ENCODE assay signal across 15 mouse cellular contexts in the genomic region with DNA sequence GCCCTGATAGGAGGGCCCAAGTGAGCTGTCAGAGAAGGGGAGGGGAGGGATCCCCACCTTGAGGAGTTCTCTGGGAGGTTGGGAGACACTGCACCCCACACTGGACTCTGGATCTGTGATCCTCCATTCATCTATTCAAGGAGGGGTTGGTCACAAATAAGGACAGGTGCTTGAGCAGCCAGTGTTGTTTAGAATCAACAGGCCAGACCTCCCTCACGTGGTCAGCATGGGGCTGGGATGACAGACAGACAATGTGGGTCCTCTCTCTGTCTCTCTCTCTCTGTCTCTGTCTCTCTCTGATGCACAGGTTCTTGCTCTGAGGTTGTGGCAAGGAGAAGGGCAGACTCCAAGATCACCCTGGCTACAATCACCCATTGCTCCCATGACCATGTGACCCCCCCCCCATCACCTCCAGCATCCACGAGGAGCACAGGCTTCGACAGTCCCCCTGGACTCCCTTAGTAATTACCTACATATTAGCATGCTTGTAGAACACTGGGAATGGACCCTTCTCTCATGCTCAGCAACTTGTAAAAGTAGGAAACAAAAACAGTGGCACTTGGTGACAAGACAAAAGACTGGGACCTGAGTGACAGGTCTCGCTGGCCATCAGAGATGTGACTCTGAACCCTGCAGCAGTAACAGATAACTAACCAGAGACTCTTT.
DNase-seq lines count a peak whose midpoint lies in the region; ATAC-seq and TF ChIP-seq lines count a peak whose summit lies in the region.
"Had no signal": no experiment of that assay in that cellular context is flagged by ENCODE, and none has a peak within 500 bp of the region (broad histone marks: within the 10 kb centered on the region; RNA-seq: fewer than 3 reads in every experiment).

No protein-coding gene starts in this region.

- no peak for DNase-seq in ES-E14 (ENCODE audit: low read depth, low spot score)
- no peak for DNase-seq in frontal cortex, adult 2 months (ENCODE audit: extremely low spot score in 1 of 2, low spot score in 1 of 2)
- no peak for DNase-seq in layer of hippocampus, adult 9-10 months (ENCODE audit: low spot score)
- no peak for DNase-seq in spleen, postnatal 10 days (ENCODE audit: low spot score in 2 of 2)
- DNase-seq: cerebellum, adult 11-12 months; heart, postnatal 36 days; kidney, adult 18-20 months; kidney, postnatal 36 days; liver, postnatal 0 days had no signal

- H3K9ac ChIP-seq in ES-E14 (ENCODE audit: insufficient read depth, low read depth, low read length, poor library complexity, severe bottlenecking), result no peak overlapping the region
- H3K9ac ChIP-seq in embryonic facial prominence, embryonic 12.5 days, result no peak overlapping the region
- H3K9ac ChIP-seq in hindbrain, embryonic 15.5 days, result peak overlapping the region; percentile 25; the same call in 1 of the 2 replicates
- H3K9ac ChIP-seq in midbrain, embryonic 16.5 days (ENCODE audit: low read depth, low read length), result peak overlapping the region; percentile 57; the same call in 1 of the 2 replicates
- no peak overlapping the region for H3K9ac ChIP-seq in kidney, embryonic 14.5 days (ENCODE audit: low read depth, low read length)
- H3K9ac ChIP-seq: liver, postnatal 0 days had no signal

- in situ Hi-C loops in ES-E14 (cut with MboI; ENCODE audit: low sequenced_read_pairs in 2 of 2, unreplicated experiment in 2 of 2), result no loop called here

- H3K27ac ChIP-seq in ES-E14 (ENCODE audit: insufficient read depth, low read depth, low read length, poor library complexity, severe bottlenecking), result peak overlapping the region; percentile 37; the same call in 1 of the 2 replicates
- peak overlapping the region; percentile 65 for H3K27ac ChIP-seq in embryonic facial prominence, embryonic 12.5 days
- peak overlapping the region; percentile 79 for H3K27ac ChIP-seq in hindbrain, embryonic 15.5 days (replicated peaks)
- H3K27ac ChIP-seq in midbrain, embryonic 16.5 days (ENCODE audit: low read length), result peak overlapping the region; percentile 82
- H3K27ac ChIP-seq in kidney, embryonic 14.5 days (ENCODE audit: low read depth, low read length), result no peak overlapping the region

- 28% methylated on average over 4 of the region's 4 CpGs for WGBS in embryonic facial prominence, embryonic 12.5 days
- WGBS in hindbrain, embryonic 15.5 days, result 18% methylated on average over 4 of the region's 4 CpGs
- whole genome bisulfite sequencing in midbrain, embryonic 16.5 days, result 8% methylated on average over 4 of the region's 4 CpGs
- WGBS in kidney, embryonic 14.5 days, result 47% methylated on average over 4 of the region's 4 CpGs

- no peak overlapping the region for H3K4me2 ChIP-seq in embryonic facial prominence, embryonic 12.5 days (replicated peaks)
- H3K4me2 ChIP-seq in hindbrain, embryonic 15.5 days, result 0 out of 2 replicates have a peak overlapping the region, but pooled peaks have one; percentile 32
- H3K4me2 ChIP-seq in midbrain, embryonic 16.5 days (ENCODE audit: low read length), result peak overlapping the region; percentile 12; the same call in 1 of the 2 replicates
- no peak overlapping the region for H3K4me2 ChIP-seq in kidney, embryonic 14.5 days (replicated peaks; ENCODE audit: low read depth, low read length)
- H3K4me2 ChIP-seq: heart, embryonic 11.5 days had no signal

- no peaks in the 10 kb centered on the region for H3K36me3 ChIP-seq in ES-E14 (ENCODE audit: control insufficient read depth, insufficient read depth, low read length, poor library complexity, severe bottlenecking)
- no peaks in the 10 kb centered on the region for H3K36me3 ChIP-seq in embryonic facial prominence, embryonic 12.5 days
- H3K36me3 ChIP-seq in hindbrain, embryonic 15.5 days, result no peaks in the 10 kb centered on the region
- H3K36me3 ChIP-seq in midbrain, embryonic 16.5 days (ENCODE audit: control insufficient read depth, insufficient read depth, low read length), result no peaks in the 10 kb centered on the region
- no peaks in the 10 kb centered on the region for H3K36me3 ChIP-seq in kidney, embryonic 14.5 days (ENCODE audit: control insufficient read depth, insufficient read depth, low read length)

- no peaks in the 10 kb centered on the region for H3K9me3 ChIP-seq in ES-E14 (ENCODE audit: control insufficient read depth, insufficient read depth, low read depth, low read length)
- no peaks in the 10 kb centered on the region for H3K9me3 ChIP-seq in embryonic facial prominence, embryonic 12.5 days
- no peaks in the 10 kb centered on the region for H3K9me3 ChIP-seq in hindbrain, embryonic 15.5 days
- H3K9me3 ChIP-seq in midbrain, embryonic 16.5 days (replicated peaks; ENCODE audit: control insufficient read depth, low read length, poor library complexity, severe bottlenecking), result no peaks in the 10 kb centered on the region
- H3K9me3 ChIP-seq in kidney, embryonic 14.5 days (ENCODE audit: control insufficient read depth, low read length), result no peaks in the 10 kb centered on the region

- H3K4me1 ChIP-seq in ES-E14 (ENCODE audit: control insufficient read depth in 2 of 2, insufficient read depth in 2 of 2, low read length in 2 of 2, poor library complexity in 1 of 2), result peaks cover 18 to 30% of the 10 kb centered on the region in 2 experiments
- H3K4me1 ChIP-seq in embryonic facial prominence, embryonic 12.5 days, result peaks cover 61% of the 10 kb centered on the region
- H3K4me1 ChIP-seq in hindbrain, embryonic 15.5 days (replicated peaks), result peaks cover 76% of the 10 kb centered on the region
- peaks cover 61% of the 10 kb centered on the region for H3K4me1 ChIP-seq in midbrain, embryonic 16.5 days (ENCODE audit: control insufficient read depth, insufficient read depth, low read length)
- H3K4me1 ChIP-seq in kidney, embryonic 14.5 days (ENCODE audit: control insufficient read depth, insufficient read depth, low read length), result peaks cover 29% of the 10 kb centered on the region

- no peak for ATAC-seq in embryonic facial prominence, embryonic 12.5 days (ENCODE audit: insufficient number of reproducible peaks, insufficient read depth, low FRiP score, low TSS enrichment)
- ATAC-seq in hindbrain, embryonic 15.5 days (ENCODE audit: low FRiP score, low read depth), result no peak
- no peak for ATAC-seq in midbrain, embryonic 16.5 days
- ATAC-seq in kidney, embryonic 14.5 days (ENCODE audit: low FRiP score, low TSS enrichment), result no peak
- ATAC-seq: liver, postnatal 0 days; Patski had no signal

- peaks cover 12% of the 10 kb centered on the region; the same call in 1 of the 2 replicates for H3K27me3 ChIP-seq in embryonic facial prominence, embryonic 12.5 days
- H3K27me3 ChIP-seq in hindbrain, embryonic 15.5 days, result no peaks in the 10 kb centered on the region
- H3K27me3 ChIP-seq in midbrain, embryonic 16.5 days (ENCODE audit: control insufficient read depth, insufficient read depth, low read depth, low read length), result no peaks in the 10 kb centered on the region
- no peaks in the 10 kb centered on the region for H3K27me3 ChIP-seq in kidney, embryonic 14.5 days (ENCODE audit: control insufficient read depth, insufficient read depth, low read length)
- H3K27me3 ChIP-seq: Patski had no signal

- no peak overlapping the region for H3K4me3 ChIP-seq in ES-E14 (ENCODE audit: insufficient read depth in 1 of 2, low read depth in 1 of 2, low read length in 2 of 2, poor library complexity in 1 of 2, severe bottlenecking in 1 of 2)
- no peak overlapping the region for H3K4me3 ChIP-seq in embryonic facial prominence, embryonic 12.5 days
- no peak overlapping the region for H3K4me3 ChIP-seq in hindbrain, embryonic 15.5 days
- no peak overlapping the region for H3K4me3 ChIP-seq in midbrain, embryonic 16.5 days (ENCODE audit: low read depth, low read length)
- H3K4me3 ChIP-seq in kidney, embryonic 14.5 days (ENCODE audit: low read length), result no peak overlapping the region

TF ChIP-seq in ES-E14, 5 proteins besides CTCF, POLR2A, EP300 and RAD21:
- TF ChIP-seq MAFK (IDR thresholded peaks at IDR 0.05; ENCODE audit: insufficient read depth, low read depth, low read length), result no peak
TF ChIP-seq in ES-E14: peak in this region for 0.

Comparison
In these comparisons a context has a peak if more than half of its experiments do, and no peak if none do; other contexts are left out.
1. H3K9ac ChIP-seq: peak in hindbrain, embryonic 15.5 days (single experiment) and midbrain, embryonic 16.5 days (single experiment); none in ES-E14 (single experiment), embryonic facial prominence, embryonic 12.5 days (single experiment) and kidney, embryonic 14.5 days (single experiment).
2. H3K4me2 ChIP-seq: peak in hindbrain, embryonic 15.5 days (single experiment) and midbrain, embryonic 16.5 days (single experiment); none in embryonic facial prominence, embryonic 12.5 days (single experiment) and kidney, embryonic 14.5 days (single experiment).